Mouse (Mus musculus) frontal cortex, adult 2 months (tissue): ENCODE measurements at regions not wholly inside any gene's neighbourhood (a gene's known extent, or its start where the extent isn't known, plus 50 kb on each side); places are given as distances from the start of the nearest gene placed in this dataset.
A peak's percentile ranks its signal among the peaks of the same experiment; 100 is the strongest.

Experiments used
- DNase-seq, 2 experiments: peaks; one replicate each; pipeline ENCODE4 v3.0.0; 2022; ENCODE audit warnings: low spot score in 1 of 2; ENCODE audit errors: extremely low spot score in 1 of 2

DNA sequence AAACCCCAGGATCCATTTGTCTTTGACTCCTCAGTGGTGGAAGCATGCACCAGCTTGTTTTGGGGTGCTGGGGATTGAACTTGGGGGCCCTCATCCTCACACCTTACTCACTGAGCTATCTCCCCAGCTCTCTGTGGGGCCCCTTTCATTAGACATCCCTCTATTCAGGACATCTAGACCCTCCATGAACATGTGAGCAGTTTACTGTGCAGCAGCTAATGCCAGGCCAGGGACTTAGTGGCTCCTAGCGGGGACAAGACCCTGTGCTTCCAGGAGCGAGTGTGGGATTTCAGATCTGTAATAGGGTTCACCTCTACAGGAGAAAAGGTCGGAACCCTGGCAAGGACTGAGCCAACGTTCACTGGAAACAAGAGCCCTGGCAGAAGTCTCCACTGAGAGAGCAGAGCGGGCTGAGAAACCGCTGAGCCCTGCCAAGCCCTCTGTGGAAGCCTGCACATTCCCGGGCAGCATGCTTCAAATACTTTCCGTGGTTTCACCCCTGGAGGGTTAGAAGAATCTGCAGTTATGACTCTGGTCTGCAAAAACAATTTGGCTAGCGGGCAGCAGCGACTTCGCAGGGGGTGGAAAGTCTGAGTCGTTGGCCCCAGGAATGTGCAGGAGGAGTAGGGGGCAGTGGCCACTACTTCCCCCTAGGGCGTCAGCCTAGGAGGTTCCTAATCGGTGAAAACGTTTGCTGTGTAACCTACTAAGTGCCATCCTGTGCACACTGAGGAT is 125.6 kb downstream of the Smad6 start:
- no peak for DNase-seq

- DNase-seq = no peak
Measured at GRCm38 (mm10) chr9:63892235-63892971, 129.5 kb downstream of the Smad6 start.

DNA sequence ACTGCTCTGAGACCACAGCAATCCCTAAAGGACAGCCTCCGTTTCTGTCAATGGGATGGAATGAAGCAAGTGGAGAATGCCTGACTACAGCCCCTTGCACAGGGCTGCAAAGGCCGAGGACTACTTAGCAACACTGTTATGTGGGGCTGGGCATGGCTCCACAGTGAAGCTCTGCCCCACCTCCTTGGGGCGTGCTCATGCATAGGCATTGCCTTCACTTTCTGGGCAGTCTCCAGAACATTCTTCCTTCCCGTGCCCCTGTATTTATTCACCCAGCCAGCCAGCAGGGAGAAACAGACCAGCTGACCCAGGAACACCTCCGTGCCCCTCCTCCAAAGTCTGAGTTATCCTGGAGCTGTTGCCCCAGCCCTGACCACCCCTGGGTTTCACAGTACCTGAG is 131.1 kb downstream of the Smad6 start:
- no peak for DNase-seq

DNA sequence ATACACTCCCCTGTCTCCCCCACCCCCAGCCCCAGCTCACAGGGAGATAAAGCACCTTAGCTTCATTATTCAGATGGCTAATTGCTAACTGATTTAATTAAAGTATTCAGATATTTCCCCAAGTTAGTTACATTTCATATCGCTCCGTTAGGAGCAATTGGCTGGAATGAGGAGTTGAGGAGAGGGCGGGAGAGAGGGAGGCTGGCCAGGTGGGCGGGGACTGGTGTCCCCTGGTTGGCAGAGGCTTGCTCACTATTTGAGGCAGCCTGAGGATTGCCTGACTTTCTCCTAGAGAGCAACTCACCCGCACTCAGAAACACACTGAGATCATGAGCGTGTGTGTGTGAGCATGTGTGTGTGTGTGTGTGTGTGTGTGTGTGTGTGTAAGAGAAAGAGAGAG is 131.8 kb upstream of the Smad3 start:
- no peak for DNase-seq

- DNase-seq = no peak
Measured at GRCm38 (mm10) chr9:63884971-63885370, 127.2 kb upstream of the Smad3 start.

- DNase-seq = peak in 1 of 2 experiments; percentile 28
Measured at GRCm38 (mm10) chr9:63883738-63884520, 126.1 kb upstream of the Smad3 start.

DNA sequence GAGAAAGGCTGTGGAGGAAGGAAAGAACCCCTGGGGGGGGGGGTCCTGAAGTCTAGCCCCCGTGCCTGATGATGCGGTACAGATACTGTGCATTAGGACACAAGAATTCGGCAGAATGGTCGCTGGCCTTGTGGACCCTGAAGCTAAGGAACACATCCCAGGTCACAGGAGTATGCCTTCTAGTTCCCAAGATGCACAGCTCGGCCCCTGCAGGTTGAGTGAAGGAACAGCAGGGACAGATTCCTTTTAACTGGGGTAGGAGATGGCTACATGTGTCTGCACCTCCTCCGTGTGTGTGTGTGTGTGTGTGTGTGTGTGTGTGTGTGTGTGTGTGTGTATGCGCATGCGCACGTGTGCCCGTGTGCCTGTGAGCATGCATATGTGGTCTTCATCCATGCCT is 123.9 kb upstream of the Smad3 start:
- no peak for DNase-seq

DNA sequence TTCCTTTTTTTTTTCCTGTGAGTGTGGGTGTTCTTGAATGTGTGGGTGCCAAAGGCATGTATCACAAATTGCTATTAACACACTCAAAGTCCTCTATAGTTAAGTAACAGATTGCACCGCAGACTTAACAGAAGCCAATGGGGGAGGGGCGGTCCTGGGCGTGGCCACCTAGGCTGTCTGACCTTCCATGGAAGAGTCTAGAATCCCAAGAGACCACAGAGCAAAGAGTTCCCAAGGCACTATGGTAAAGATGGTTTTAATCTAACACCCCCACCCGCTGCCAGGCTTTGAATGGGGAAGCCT is 123.4 kb upstream of the Smad3 start:
- DNase-seq = peak in 1 of 2 experiments; percentile 9

GRCm38 (mm10) chr9:63880487-63881260 is 122.9 kb upstream of the Smad3 start:
- peak in 1 of 2 experiments; percentile 10 for DNase-seq

GRCm38 (mm10) chr9:63879710-63880428 is 122.1 kb upstream of the Smad3 start:
- no peak for DNase-seq

DNA sequence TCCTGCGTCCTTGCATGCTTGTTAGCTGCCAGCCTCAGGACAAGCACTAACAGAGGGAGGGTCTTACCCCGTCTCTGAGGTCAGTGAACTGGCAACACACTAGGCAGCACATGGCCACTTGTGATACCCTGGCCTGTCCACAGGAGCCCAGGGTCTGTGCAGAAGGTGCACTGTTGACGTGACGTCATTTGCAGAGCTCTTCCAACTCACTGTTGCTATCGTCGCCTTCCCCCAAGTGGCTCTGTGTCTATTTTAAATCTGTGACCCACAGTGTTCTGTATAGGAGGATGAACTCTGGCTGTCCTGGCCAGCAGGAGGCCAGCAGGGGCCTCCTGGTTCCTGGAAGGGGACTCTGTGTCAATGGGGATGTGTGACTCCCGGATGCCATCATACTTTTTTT is 120.1 kb upstream of the Smad3 start:
- no peak for DNase-seq

DNA sequence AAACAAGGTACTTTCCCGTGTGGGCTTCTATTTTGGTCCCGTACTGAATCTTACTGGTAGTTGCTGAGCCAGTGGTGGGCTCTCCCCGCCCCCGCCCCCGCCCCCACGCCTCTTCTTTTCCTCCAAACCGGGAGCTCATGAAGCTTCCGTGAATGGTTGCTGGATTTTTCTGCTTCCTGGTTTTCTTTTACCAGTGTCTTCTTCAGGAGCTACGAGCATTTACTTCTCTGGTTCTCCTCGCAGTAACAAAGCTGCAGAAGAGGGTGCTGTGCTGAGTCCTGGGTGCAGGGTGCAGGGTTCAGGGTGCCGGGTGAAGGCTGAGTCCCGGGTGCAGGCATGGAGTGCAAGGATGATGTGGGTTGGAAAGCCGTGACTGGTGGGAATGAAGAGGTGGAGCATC is 119.1 kb upstream of the Smad3 start:
- no peak for DNase-seq

DNA sequence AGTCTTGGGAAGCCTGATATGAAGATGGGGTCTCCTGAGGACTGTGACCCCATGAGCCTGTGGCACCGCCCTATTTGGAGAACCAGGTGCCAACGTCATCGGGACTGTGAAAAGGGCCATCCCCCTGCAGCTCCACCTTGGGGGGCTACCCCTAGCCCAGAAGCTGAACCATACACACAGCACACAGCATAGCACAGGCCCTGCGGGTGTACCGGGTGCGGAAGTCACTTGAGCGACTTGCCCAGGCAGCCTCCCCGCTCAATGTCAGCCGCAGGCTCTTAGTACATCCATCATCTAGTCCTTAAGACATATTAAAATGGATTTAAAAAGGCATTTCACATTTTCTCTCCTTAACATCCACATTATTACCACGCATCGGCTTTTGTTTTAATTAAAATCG is 118.2 kb upstream of the Smad3 start:
- DNase-seq = no peak

- no peak for DNase-seq
Measured at GRCm38 (mm10) chr9:63875193-63875592, 117.4 kb upstream of the Smad3 start.

DNA sequence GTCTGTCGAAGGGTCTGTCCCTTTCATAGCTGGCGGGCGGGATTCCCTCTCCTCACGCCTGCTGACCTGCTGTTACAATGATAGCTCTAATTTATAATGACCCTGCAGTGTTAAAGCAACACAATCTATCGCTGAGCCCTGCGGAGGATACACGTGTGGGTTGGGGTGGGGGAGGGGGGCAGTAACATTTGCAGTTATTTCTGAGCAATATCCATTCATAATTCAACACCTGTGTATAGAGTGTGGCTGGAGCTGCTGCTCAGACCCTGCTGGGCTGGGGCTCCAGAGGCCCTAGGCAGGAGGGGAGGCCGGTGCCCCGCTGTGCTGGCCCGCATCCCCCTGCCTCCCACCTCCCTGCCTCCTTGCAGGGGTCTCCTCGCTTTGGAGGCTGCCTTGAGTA is 106.6 kb upstream of the Smad3 start:
- no peak for DNase-seq

GRCm38 (mm10) chr9:63863328-63863727 is 105.5 kb upstream of the Smad3 start:
- DNase-seq = no peak

GRCm38 (mm10) chr9:63862427-63862826 is 104.6 kb upstream of the Smad3 start:
- peak in 1 of 2 experiments; percentile 37 for DNase-seq

DNA sequence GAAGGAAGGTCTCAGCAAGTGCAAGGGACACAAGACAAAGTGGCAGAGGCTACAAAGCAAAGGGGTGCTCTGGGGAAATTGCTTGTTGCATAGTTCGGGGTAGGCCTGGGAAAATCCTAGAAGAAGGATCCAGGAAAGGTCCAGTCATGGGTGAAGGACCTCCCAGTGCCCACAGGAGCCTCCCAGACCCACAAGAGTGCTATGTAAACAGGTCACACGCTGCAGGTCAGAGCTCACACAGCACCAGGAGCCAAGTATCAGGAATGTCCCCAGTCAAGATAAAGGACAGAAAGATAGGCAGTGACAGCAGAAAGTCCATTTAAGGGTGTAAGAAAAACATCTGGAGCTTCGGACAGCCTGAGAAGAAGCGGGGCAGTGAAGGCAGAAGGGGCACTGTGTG is 103.6 kb upstream of the Smad3 start:
- DNase-seq = no peak

DNA sequence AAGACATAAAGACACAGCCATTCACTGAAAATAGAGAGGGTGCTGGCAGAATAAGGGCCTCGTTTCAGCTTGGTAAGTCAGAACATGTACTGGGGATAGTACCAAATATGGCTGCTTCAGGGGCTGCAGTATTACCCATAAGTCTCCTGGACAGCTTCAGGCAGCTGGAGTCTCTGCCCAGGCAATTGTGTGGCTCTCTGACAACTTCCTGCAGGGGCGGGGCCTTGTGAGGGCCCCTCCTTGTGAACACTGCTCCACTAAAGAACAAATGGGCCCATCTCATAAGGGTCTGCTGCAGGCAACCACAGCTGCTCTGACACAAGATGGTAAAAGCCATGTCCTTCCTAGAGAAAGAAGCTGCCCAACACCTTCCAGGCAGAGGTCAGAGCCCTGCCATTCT is 102.4 kb upstream of the Smad3 start:
- DNase-seq = no peak

DNA sequence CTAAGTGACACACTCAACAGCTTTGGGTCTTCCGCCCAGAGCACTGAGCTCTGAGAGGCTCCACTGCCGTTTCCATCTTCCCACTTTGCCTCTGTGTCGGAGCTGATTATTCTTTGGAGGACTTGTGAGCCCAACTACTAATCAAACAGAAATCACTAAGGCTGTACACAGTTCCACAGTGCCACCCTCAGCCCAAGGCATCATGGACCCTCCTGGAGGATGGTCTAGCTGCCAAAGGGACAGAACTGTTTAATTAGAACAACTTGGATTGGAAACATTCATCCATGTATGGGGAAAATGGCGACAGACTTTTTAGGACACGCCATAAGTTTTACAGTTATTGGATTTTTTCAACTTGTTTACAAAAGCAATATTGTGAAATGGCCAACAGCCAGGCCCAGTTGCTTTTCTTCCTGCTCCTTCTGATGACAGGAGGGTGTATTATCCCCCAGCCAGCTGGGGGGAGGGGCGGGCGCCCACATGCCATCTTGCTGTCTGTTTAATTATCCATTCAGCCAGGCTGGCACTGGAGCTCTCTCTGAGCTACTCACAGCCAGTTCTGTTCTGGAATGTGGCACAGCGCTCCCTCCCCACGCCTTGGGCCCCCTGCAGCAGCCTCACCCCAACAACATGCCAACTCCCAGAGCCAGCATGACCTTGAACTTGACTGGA is 98.4 kb upstream of the Smad3 start:
- DNase-seq = peak; percentile 36 to 71
